Mouse (Mus musculus) yolk sac, embryonic 10.5 days (tissue): Measurements from ENCODE around the gene Rab11fip4.

Source experiments
- DNase-seq: peaks from one replicate; pipeline ENCODE4 v3.0.0-alpha.2; 2017; ENCODE audit warnings: low spot score

Rab11fip4 gene

DNA sequence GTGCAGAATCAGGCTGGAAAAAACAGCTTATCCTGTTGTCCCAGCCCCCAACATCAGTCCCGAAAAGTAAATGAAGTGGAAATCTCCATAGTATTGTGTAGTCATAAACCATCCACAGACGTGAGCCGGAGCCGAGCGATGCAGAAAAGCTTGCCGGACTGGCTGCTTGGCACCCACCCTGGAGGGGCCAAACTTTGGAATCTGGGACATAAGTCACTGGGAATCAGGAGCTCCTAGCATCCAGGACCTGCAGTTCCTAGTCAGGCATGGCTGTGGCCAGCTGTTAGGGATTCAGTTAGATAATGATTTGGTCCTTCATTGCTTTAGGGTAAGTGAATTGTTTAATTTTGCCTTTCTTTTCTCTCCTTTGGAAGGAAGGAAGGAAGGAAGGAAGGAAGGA, 122.2 kb downstream of the Rab11fip4 start:
- no peak for DNase-seq

DNA sequence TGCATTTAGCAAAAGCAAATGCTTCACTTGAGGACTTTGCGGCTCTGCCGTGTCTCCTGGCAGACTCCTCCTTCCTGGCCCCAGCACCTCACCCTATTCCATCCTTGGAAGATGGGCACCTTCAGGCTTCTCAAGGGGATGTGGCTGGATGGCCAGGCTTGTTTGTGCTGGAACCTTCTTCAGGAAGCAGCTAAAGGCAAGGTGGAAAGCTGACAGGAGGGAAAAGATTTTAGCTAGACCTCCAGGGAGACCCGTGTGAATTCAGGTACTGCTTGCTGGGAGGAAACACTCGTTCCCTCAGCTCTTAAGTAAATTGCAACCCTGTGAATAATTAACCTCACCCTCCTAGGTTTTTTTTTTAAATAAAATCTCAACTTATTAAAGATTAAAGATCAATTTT, 122.7 kb downstream of the Rab11fip4 start:
- no peak for DNase-seq

DNA sequence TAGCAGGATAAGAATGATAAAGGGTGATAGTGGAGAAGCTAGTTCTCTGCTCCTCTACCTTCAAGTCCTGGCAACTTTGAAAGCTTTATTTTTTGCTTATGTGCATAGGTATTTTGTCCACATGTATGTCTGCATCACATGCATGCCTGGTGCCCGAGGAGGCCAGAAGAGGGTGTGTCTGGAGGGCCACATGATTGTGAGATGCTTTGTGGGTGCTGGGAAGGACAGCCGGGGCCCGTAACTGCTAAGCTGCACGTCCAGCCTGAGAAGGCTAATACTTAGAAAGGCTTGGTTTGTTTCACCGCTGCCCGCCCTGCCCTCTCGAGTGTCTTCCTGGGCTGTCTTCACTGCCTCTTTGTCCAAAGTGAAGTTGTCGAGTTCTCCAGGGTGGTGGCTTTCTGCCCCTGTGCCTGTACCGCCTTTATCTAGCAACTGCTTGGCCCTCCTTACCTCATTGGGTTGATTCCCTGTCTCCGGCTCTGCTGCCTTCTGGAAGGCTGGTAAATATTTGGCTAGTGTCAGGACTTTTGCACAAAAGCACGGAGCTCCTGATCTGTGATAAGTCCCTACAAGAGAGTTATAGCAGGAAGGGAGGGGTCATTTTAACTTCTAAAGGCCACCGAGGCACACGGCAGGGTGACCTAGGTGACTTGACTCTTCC, 123.2 kb downstream of the Rab11fip4 start:
- peak; percentile 31 for DNase-seq

DNA sequence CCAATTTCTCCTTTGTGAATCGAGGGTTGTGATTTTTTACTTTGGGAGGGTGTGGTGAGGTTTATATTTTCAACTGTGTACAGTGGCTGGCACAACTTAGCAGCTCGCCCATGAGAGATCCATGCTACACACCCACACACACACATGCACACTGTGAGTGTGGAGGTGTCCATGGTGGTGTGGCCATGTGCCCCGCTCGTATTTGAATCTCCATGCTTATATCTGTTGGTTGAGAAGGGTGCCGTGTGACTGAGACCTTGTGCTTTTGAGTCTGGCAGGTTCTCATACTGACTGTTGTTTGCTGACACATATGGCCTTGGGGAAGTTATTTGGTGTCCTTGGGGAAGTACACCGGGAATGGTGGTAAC, 123.7 kb downstream of the Rab11fip4 start:
- no peak for DNase-seq

DNA sequence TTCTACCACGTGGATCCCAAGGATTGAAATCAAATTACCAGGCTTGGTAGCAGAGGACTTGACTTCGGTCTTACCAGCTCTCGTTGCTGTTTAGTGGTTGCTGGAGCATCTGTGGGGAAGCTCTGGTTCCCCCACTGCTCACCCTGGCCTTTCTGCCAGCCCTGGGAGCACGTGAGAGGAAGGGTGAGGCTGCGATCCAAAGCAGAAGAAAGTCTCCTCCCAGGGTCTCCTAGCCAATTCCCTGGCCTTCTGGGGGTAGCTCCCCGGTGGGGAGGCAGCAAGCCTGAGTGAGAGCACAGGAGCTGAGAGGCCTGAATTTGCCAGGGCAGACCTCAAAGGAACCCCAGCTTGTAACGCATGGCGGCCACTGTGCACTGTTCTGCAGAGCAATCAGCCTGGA, 124.3 kb downstream of the Rab11fip4 start:
- no peak for DNase-seq

DNA sequence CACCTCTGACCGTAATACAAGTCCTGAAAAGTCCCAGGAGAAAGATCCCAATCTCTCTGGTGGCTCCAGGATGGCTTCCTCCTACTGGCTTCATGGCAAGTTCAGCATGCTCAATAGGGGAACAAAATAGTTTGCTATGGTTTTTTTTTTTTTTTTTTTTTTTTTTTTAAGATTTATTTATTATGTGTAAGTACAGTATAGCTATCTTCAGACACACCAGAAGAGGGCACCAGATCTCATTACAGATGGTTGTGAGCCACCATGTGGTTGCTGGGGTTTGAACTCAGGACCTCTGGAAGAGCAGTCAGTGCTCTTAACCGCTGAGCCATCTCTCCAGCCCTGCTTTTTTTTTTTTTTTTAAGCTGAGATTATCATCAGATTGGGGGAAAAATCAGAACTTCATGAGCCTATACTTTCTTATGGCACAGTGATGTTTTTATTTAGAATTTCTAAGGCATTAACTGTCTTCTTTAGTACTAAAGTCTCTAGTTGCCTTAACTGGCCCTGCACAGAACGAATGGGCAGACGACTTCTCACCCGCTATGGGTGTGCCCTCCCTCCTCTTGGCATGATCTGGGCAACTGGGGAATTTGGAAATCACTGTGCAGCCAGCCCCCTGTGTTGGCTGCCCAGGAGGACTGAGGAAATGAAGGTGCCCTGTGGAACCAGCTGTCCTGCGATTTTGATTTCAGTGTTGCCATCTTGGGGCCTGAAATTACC, 124.9 kb downstream of the Rab11fip4 start:
- no peak for DNase-seq

DNA sequence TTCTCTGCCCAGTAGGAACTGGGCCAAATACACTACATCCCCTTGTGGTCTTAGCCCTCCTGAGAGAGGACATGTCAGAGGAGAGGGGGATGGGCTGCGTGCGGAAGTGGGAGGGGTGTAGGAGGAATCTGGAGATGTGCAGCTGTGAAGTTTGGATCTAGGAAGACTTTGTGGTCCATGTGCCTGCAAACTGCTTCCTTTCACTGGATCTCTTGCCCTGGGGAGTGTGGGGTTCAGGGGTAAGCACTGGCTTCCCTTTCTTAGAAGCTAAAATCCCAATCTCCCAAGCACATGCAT, 125.4 kb downstream of the Rab11fip4 start:
- DNase-seq = no peak

DNA sequence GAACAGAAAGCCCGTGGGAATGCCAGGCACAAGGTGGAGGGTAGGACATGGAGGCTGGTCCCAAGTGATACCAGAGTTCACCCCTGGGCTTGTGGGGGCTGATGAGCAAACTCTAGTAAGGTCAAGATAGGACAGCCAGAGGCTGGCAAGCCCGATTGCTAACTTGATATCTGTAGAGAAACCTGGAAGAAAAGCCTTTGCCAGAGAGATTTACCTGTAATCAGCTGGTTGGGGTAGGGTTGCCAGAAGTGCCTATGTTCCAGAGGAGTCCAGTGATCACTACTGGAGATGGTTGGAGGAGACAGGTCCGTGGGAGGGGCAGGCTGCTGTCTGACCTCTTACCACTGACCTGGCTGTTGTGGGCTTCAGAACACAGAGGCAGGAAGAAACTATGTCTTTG, 126.3 kb downstream of the Rab11fip4 start:
- DNase-seq = no peak

DNA sequence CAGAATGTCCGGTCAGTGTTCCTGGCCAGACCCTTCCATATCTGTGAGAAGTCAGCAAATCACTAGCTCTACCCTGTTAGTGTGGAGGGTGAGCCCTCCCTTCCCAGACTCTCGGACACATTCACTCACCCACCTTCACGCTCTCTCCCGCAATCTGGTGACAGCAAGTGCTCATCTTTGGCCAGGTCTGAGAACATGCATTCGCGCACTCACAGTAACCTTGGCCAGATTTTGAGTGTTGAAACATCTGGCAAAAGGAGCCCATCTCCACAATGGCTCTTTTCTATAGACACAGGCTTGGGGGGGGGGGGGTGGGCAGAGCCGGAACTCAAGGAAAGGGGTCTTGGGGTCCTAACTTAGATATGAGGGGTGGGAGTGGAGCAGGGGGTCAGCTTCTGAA, 126.8 kb downstream of the Rab11fip4 start:
- DNase-seq = no peak

DNA sequence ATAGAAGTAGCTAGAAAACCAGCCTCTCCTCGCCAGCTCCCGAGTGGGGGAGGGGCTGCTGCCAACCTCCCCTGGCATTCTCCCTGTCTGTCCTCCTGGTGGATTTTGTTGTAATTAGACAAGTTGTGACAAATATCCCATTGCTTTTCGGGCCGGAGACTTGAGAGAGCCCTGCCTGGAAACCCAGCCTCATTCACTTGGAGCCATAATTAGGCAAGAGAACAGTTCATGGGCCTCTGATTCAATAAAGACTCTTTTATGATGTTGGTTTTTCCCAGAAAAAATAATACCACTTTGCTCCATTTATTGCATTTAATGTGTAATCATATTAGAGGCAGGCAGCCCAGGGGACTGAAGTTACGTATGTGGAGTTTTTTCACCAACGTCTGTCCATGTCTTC, 127.2 kb downstream of the Rab11fip4 start:
- no peak for DNase-seq

DNA sequence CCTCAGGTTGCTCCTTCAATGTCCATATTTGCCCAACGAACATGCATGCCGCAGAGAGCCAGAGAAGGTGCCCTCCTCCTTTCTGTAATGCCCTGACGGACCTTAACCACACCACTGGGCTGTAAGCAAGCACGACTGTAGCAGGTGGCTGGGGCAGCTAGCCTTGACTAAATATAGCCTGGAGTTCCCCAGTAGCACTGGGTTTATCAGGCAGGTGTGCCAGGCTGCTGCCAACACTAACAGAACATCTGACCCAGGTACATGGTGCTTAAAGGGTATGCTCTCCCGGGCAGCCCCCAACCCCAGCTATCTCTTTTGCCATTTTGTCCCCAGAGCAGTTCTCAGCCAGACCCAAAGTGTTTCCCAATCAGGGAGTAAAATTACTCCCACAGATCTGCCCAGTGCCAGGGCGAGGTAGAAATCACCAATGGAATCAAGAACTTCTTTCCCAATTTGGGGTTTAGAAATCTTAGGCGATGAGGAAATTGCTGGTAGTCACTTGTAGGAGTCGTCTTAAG, 127.9 kb downstream of the Rab11fip4 start:
- DNase-seq = no peak

DNA sequence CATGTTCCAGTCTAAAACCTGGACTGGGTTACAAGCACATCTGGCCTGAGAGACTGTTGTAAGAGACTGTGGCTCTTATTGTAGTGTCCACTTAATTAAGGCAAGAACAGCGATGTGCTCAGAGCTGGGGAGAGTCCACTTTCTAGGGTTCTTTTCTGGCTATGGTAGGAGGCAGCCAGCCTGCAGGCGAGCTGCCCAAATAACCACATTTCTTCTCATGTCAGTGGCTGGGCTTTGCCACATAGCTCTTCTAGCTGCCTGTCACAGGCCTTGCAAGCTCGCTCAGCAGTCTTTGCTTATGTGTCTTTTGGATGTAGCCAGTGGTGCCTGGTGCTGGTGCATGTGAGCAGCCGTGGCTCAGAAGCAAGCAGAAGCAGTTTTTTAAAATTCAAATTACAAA, 129.7 kb downstream of the Rab11fip4 start:
- DNase-seq = no peak

DNA sequence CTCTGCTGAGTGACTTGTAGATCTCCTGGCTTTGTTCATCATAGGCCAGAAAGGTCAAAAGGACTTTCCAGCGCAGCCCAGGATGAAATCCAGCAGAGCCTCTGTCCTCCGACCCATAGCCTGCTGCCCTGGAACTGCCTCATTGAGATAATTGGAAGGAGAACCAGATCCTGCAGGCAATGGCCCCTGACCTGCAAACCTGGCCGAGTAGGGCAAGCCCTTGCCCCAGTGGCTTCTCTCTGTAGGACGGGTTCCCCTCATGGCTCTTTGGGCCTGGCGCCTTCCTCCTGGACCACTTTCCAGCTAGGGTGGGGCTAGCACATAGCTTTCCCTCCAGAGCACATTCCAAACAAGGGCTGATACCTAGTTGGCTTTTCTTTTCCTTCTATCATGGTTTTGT, 131.8 kb downstream of the Rab11fip4 start:
- no peak for DNase-seq

DNA sequence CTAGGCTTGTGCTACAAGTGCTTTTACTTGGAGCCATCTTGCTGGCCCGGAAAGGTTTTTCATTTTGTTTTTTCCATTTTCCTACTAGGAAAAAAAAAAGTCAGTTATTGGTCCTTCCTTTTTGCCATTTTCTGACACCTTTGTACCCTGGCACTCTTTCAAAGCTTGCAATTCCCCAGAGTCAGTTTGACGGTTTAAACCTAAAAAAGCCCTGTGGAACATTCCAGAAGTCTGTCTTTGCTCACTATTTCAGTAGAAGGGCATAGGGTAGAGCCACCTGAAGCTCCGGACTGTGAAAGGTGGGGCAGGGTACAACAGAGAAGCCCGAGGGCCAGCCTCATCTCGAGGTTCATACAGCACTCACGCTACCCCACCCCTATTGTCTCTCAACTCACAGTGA, 134.0 kb downstream of the Rab11fip4 start:
- no peak for DNase-seq

DNA sequence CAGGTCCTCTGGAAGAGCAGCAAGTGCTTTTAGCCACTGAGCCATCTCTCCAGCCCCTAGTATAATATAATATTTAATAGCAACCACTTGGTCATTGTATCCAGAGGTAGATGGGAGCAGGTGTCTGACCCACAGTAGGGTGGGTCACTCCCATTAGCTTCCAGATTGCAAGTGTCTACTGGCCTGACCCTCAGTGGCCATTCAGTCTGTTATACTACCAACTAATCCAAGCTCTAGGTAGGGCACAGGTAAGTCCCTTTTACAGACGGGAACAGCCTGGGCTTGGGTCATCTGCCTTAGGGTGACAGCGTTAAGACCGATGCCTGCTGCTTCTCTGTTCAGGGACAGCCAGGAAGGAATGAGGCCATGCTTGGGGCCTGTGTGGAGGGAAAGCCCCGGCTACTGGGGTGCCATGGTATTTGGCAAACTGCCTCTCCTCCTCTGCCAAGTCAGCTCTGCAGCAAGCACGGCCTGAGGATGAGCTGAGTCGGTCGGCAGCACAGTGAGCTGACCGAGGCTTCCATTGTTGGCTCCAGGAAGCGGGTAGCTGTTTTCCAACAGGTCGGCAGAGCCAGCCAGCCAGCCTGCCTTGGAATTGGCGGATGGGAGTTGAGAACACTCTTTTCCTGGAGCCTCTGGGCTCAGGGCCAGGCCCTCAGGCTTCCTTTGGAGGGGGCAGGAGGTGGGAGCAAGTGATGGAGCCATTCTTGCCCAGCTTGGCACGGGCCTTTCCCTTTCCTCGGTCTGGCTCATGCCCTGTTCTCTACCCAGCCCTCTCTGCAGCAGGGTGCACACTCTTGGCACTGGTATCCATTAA, 138.4 kb downstream of the Rab11fip4 start:
- no peak for DNase-seq

DNA sequence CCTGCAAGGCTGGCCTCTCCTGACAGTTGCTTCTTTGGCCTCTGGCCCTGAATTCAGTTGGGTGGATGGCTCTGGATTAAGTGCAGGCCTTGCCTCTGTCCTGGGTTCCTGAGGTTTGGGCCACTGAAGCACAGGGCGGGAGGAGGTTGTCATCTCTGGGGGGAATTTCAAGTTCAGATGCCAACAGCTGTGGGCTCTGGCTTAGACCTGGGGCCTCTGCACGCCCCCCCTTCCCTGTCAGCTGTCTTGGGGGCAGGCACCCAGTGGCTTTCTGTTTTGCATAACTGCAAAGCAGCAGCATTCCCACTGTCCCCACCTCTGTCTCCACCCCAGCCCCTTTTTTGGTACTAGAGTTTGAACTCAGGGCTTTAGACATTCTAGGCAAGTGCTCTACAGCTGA, 139.4 kb downstream of the Rab11fip4 start:
- no peak for DNase-seq

DNA sequence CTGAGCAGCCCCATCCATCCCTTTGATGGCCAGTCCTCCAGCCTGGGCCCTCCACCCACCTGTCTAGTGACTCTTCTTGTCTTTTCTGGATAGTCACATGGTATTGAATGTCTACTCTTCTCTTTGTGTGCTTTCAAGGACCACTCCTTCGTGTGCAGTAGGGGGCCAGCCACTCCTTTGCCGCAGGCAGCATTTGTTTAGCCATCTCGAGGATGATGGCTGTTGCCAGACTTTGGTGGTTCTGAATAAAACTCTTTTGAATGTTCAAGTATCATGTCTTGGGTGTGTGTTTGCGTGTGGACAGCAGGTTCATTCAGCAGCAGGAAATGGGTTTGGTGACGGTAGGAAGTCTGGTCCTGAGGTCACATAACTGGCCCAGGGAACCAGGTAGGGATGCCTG, 140.5 kb downstream of the Rab11fip4 start:
- DNase-seq = no peak

DNA sequence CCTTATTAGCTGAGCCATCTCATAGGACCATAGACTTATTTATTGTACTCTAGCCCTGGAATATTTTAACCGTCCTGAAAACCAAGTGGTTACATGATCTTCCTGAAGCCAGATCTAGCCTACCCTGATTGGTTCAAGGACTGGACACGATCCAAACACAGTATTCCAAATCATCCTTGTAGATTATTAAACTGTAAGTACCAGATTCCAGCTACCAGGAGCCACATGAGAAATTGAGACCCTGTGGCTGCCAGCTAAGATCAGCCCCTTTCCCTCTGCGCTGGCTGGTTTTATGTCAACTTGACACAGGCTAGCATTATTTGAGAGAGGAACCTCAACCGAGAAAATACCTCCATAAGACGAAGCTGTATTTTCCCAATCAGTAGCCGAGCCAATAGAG, 142.0 kb downstream of the Rab11fip4 start:
- DNase-seq = no peak

DNA sequence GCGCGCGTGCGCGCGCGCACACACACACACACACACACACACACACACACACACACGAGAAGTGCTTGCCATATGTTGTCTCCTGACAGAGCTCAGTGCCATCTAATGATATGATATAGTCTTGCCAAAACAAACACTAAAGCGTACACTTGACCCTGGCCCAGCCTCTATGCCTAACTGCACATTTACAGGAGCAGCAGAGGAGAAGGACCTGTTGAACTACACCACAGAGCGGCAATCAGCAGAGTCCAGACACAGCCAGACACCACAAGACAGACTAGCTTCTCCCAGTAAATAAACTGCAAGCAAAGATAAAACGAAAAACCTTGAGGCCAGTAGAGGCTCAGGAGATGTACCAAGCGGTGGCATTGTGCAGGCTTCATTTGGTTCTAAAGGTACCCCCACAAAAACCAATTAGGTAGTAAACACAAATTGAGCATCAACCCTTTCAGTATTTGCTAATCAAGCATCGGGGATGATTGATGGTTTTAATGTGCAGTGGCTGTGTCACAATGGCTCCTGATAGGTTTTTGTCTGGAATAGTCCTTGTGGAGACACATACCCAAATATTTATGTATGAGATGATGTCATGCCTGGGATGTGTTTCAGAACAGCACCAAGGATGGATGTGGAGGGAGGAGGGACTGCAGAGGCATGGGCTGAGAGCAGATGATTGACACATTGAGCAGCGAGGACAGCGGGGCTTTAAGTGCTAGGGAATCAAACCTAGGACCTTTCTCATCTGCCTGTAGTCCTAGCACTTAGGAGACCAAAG, 145.4 kb downstream of the Rab11fip4 start:
- no peak for DNase-seq

DNA sequence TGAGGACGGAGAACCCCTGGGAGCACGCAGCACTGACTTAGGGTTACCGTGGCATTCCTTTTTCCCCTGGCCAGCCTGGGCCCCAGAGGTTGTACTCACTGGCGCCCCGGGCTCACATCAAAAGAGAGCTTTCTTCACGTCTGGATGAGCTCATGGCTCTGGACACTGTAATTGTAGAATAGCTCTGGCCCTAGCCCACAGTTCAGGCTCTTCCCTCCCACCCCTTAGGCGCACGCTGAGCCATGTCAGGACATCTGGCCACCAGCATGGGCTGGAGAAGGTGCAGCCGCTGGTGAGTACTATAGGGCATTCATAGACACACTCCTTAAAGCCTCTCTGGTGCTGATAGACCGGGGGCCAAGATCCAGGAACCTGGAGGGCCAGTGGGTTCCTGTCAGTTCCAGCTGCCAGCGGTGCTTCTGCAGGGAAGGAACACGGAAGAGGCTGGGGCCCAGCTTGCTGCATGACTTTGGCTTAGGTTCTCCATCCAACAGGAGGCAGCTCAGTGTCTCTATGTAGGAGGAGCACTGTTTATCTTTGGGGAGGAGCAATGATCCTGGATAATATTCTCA, 146.2 kb downstream of the Rab11fip4 start:
- DNase-seq = no peak

DNA sequence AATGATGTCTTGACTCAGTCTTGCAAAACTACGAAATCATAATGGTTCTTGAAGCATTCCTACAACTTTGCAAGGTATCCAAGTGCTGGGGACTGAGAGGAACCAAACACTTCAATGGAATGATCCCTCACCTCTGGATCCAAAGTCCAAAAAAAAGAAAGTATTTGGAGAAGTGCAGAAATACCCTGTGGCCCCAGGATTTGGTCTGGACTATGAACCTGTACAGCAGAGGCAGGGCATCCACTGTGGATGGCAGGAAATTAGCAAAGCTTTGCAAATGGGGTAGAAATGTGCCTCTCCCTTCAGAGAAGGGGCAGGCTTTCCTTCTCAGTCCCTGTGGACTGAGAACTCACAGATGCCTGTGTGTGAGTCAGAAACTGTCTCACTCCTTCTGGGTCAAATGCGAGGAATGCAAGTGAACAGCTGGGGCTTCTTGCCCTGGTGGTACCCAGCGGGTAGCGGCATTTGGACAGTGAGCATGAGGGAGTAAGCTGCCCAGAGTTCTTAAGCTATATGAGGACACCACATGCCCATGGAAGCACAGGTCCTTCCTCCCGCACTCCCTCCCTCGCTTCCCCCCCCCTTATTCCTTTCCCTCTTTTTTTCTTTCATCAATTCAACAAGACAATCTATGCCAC, 147.0 kb downstream of the Rab11fip4 start:
- no peak for DNase-seq
